Mouse (Mus musculus) ES-Bruce4 (cell line): Measurements from ENCODE around the gene Inpp5d. TPM values are rescaled to one million over a fixed set of nuclear protein-coding genes. Genes with fewer than 3 reads are reported as not detected.
"Not testable (repeated sequence)": the region's sequence is repeated elsewhere in the genome, so short reads cannot be mapped to it uniquely, and the experiment has no call there.

Source experiments
- H3K27ac ChIP-seq: 2 replicates; pipeline ENCODE4 v1.5.1; 2012; ENCODE audit warnings: low read length, inconsistent platforms; ENCODE audit not compliant: insufficient read depth
- H3K27me3 ChIP-seq: 2 replicates; pipeline ENCODE4 v1.6.1; 2012; ENCODE audit warnings: mild to moderate bottlenecking, low read length, inconsistent platforms; ENCODE audit not compliant: control insufficient read depth, poor library complexity, insufficient read depth, severe bottlenecking
- H3K36me3 ChIP-seq: 2 replicates; pipeline ENCODE4 v1.6.1; 2012; ENCODE audit warnings: inconsistent platforms, mild to moderate bottlenecking, low read length, moderate library complexity; ENCODE audit not compliant: control insufficient read depth, poor library complexity, insufficient read depth, severe bottlenecking
- H3K4me1 ChIP-seq: one replicate; pipeline ENCODE4 v1.8.1; 2011; ENCODE audit warnings: low read length; ENCODE audit not compliant: control insufficient read depth, insufficient read depth
- H3K4me3 ChIP-seq: 2 replicates; pipeline ENCODE4 v1.5.1; 2011; ENCODE audit warnings: low read depth, mild to moderate bottlenecking, low read length
- H3K9ac ChIP-seq: 2 replicates; pipeline ENCODE4 v1.6.1; 2012; ENCODE audit warnings: low read depth, mild to moderate bottlenecking, inconsistent platforms; ENCODE audit not compliant: poor library complexity, severe bottlenecking
- H3K9me3 ChIP-seq: replicated peaks from 2 replicates; pipeline ENCODE4 v1.6.1; 2012; ENCODE audit warnings: mild to moderate bottlenecking, low read length, inconsistent platforms; ENCODE audit not compliant: control insufficient read depth, poor library complexity, insufficient read depth, severe bottlenecking
- CTCF ChIP-seq: IDR thresholded peaks from one replicate; pipeline ENCODE4 v1.8.1; 2011; ENCODE audit warnings: low read depth, low read length
- EP300 ChIP-seq: IDR thresholded peaks from 2 replicates; pipeline ENCODE4 v1.6.1; 2011; ENCODE audit warnings: low read depth, low read length; ENCODE audit not compliant: insufficient read depth
- POLR2A ChIP-seq: IDR thresholded peaks from one replicate; pipeline ENCODE4 v1.8.1; 2011; ENCODE audit warnings: low read length; ENCODE audit not compliant: insufficient read depth
- polyA plus RNA-seq: library from polyadenylated mRNA; stranded (reverse); fragments of >200 nt; gene quantifications from 2 replicates; pipeline ENCODE4 v1.2.4, GENCODE M21; 2011; ENCODE audit warnings: low read depth; ENCODE audit not compliant: missing spikeins, insufficient read depth, insufficient read length

Inpp5d gene
- polyA plus RNA-seq, 1 experiment: 16.8 TPM

DNA sequence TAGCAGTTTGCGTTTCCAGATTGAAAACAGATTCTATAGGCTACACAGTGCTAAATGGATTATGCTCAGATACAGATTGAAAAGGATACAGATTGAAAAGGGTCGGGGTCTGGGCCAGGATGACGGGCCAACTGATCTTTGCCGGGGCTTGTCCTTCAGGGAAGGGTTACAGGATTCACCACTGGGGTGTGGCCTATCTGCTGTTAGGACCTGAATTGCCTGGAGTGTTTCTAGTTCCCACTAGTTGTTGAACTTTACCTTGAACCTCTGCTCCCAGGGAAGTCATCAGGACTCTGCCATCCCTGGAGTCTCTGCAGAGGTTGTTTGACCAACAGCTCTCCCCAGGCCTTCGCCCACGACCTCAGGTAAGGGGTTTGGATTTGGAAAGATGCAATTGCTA, 55.9 kb downstream of the Inpp5d start:
- Histone ChIP-seq H3K27me3 (no peaks in the 10 kb centered on the region), H3K27ac (peak overlapping the region; percentile 81), H3K4me1 (peaks cover 9% of the 10 kb centered on the region), H3K4me3 (peak overlapping the region; percentile 97), H3K9me3 (no peaks in the 10 kb centered on the region), H3K9ac (peak overlapping the region; percentile 63), H3K36me3 (peaks cover 2% of the 10 kb centered on the region; the same call in 1 of the 2 replicates)
- peak; percentile 85 for TF ChIP-seq EP300
- no peak for TF ChIP-seq CTCF

GRCm38 (mm10) chr1:87679089-87679488, 59.0 kb downstream of the Inpp5d start:
- peaks cover 9% of the 10 kb centered on the region for H3K4me1 ChIP-seq
- no peak overlapping the region for H3K9ac ChIP-seq

DNA sequence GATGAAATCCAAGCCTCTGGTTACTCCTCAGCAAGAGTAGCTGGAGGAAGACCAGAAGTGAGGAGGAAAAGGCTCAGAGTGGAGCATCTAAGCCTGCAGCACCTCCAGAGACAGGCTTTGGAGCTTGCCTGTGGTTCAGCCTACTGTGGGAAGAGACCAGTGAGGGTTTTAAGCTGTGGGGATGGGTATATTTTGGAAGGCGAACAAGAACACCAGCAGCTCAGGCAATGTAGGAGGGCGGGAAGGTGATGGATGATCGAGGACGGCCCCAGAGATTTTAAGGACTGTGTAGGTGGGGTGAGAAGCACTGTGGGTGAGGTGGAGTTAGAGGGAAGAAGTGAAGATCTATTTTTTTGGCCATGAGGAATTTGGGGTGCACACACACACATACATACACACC, 60.8 kb downstream of the Inpp5d start:
- peaks cover 4% of the 10 kb centered on the region for H3K4me1 ChIP-seq
- H3K9ac ChIP-seq: no peak overlapping the region
- H3K4me3 ChIP-seq: no peak overlapping the region
- H3K36me3 ChIP-seq: peaks cover 39% of the 10 kb centered on the region
- H3K27ac ChIP-seq: no peak overlapping the region
- peaks cover 8% of the 10 kb centered on the region; the same call in 1 of the 2 replicates for H3K9me3 ChIP-seq
- H3K27me3 ChIP-seq: no peaks in the 10 kb centered on the region
- TF ChIP-seq POLR2A (no peak), EP300 (no peak), CTCF (no peak)

More at GRCm38 (mm10) chr1:87679089-87679488, 59.0 kb downstream of the Inpp5d start:
- Histone ChIP-seq H3K27me3 (no peaks in the 10 kb centered on the region), H3K4me3 (no peak overlapping the region), H3K36me3 (peaks cover 22% of the 10 kb centered on the region), H3K9me3 (peaks cover 8% of the 10 kb centered on the region; the same call in 1 of the 2 replicates), H3K27ac (no peak overlapping the region)
- no peak for TF ChIP-seq EP300
- TF ChIP-seq POLR2A: no peak
- TF ChIP-seq CTCF: no peak

GRCm38 (mm10) chr1:87682473-87682872, 62.4 kb downstream of the Inpp5d start:
- not testable (repeated sequence) for H3K27me3 ChIP-seq, H3K9me3 ChIP-seq, H3K27ac ChIP-seq, H3K9ac ChIP-seq, H3K4me3 ChIP-seq, H3K4me1 ChIP-seq
- peaks cover 44% of the 10 kb centered on the region for H3K36me3 ChIP-seq

GRCm38 (mm10) chr1:87684071-87684470, 64.0 kb downstream of the Inpp5d start:
- no peak overlapping the region for H3K9ac ChIP-seq
- H3K27ac ChIP-seq: no peak overlapping the region
- no peaks in the 10 kb centered on the region for H3K27me3 ChIP-seq
- H3K4me3 ChIP-seq: no peak overlapping the region
- peaks cover 8% of the 10 kb centered on the region; the same call in 1 of the 2 replicates for H3K9me3 ChIP-seq
- peaks cover 7% of the 10 kb centered on the region for H3K4me1 ChIP-seq
- no peak for TF ChIP-seq EP300
- no peak for TF ChIP-seq CTCF
- TF ChIP-seq POLR2A: no peak
- peaks cover 43% of the 10 kb centered on the region for H3K36me3 ChIP-seq

DNA sequence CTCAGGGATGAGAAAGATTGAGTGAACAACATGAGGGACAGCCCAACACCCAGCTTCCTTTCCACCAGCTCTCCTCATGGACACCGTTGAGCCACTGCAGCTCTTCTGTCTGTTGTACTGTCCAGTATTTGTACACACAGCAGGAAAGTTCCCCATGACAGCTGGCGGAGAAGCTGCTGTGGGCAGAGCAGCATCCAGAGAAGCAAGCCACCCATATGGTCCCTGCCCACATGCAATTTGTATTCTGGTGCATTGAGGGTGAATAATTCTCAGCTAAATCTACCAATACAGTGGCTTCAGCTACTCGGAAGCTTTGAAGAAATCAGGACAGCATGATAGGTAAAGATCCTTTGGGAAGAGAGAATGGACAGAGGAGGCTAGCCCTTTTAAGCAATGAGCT, 64.7 kb downstream of the Inpp5d start:
- Histone ChIP-seq H3K9ac (no peak overlapping the region), H3K27me3 (no peaks in the 10 kb centered on the region), H3K4me1 (peaks cover 9% of the 10 kb centered on the region), H3K27ac (no peak overlapping the region), H3K9me3 (peaks cover 8% of the 10 kb centered on the region; the same call in 1 of the 2 replicates), H3K36me3 (peaks cover 43% of the 10 kb centered on the region), H3K4me3 (no peak overlapping the region)
- TF ChIP-seq POLR2A: no peak
- TF ChIP-seq CTCF: no peak
- no peak for TF ChIP-seq EP300
